Mouse (Mus musculus) intestine, embryonic 15.5 days (tissue): ENCODE results near the gene Daam1. TPM values are rescaled to one million over a fixed set of nuclear protein-coding genes. Genes with fewer than 3 reads are reported as not detected.

Experiments
- ATAC-seq: fragments of 200-750 bp; cut with Nextera tagmentation; 2 replicates; pipeline ENCODE4 v1.8.0; 2017; ENCODE audit warnings: moderate TSS enrichment, moderate library complexity
- H3K27ac ChIP-seq: fragments of 300-500 bp; sonication (generic); 2 replicates; pipeline ENCODE4 v1.5.1; 2015; ENCODE audit warnings: mild to moderate bottlenecking, inconsistent platforms
- H3K27me3 ChIP-seq: fragments of 300-500 bp; sonication (generic); replicated peaks from 2 replicates; pipeline ENCODE4 v1.6.1; 2015; ENCODE audit warnings: inconsistent platforms
- H3K36me3 ChIP-seq: fragments of 300-500 bp; sonication (generic); 2 replicates; pipeline ENCODE4 v1.6.1; 2015; ENCODE audit warnings: inconsistent platforms
- H3K4me1 ChIP-seq: fragments of 300-500 bp; sonication (generic); replicated peaks from 2 replicates; pipeline ENCODE4 v1.6.1; 2015; ENCODE audit warnings: inconsistent platforms
- H3K4me2 ChIP-seq: fragments of 300-500 bp; sonication (generic); replicated peaks from 2 replicates; pipeline ENCODE4 v1.6.1; 2015; ENCODE audit warnings: mild to moderate bottlenecking, inconsistent platforms
- H3K4me3 ChIP-seq: fragments of 300-500 bp; sonication (generic); replicated peaks from 2 replicates; pipeline ENCODE4 v1.5.1; 2015; ENCODE audit warnings: inconsistent platforms
- H3K9ac ChIP-seq: fragments of 300-500 bp; sonication (generic); 2 replicates; pipeline ENCODE4 v1.6.1; 2015; ENCODE audit warnings: inconsistent platforms
- H3K9me3 ChIP-seq: fragments of 300-500 bp; sonication (generic); 2 replicates; pipeline ENCODE4 v1.6.1; 2016; ENCODE audit warnings: inconsistent platforms
- WGBS: fragments of 180-500 bp; shearing (Covaris S2); methylation state at CpG from one replicate; pipeline ENCODE4 v1.1.7; 2015; 5-methylcytosine and 5-hydroxymethylcytosine counted together
- polyA plus RNA-seq: library from polyadenylated mRNA; unstranded; fragments of >200 nt; fragmentation: Nextera tagmentation; extraction: Ambion mirVana; gene quantifications from 2 replicates; pipeline ENCODE4 v1.2.1, GENCODE M21; 2015

Daam1 gene
- polyA plus RNA-seq = 9.0 and 9.1 TPM in 2 replicates

GRCm38 (mm10) chr12:71830607-71831257 is at the start of gene Daam1:
Gene Daam1 (plus strand): TSS chr12:71831078.
- peak within 1 kb of the TSS; percentile 82 for H3K9ac ChIP-seq
- H3K4me3 ChIP-seq = peak within 1 kb of the TSS; percentile 87
- peak; percentile 99 for ATAC-seq
- H3K27me3 ChIP-seq = no peaks in the 10 kb centered on the region
- no peaks in the 10 kb centered on the region for H3K9me3 ChIP-seq
- H3K27ac ChIP-seq = peak within 1 kb of the TSS; percentile 94
- no peaks in the 10 kb centered on the region for H3K36me3 ChIP-seq
- peak within 1 kb of the TSS; percentile 92 for H3K4me2 ChIP-seq
- under 1% methylated on average over 35 of the region's 35 CpGs for WGBS
- H3K4me1 ChIP-seq = peaks cover 10% of the 10 kb centered on the region; the same call in 1 of the 2 replicates

- Histone ChIP-seq H3K27me3 (no peaks in the 10 kb centered on the region), H3K36me3 (no peaks in the 10 kb centered on the region), H3K9ac (no peak overlapping the region), H3K4me1 (peaks cover 7% of the 10 kb centered on the region; the same call in 1 of the 2 replicates), H3K4me3 (no peak overlapping the region), H3K27ac (no peak overlapping the region), H3K9me3 (no peaks in the 10 kb centered on the region), H3K4me2 (no peak overlapping the region)
- no peak for ATAC-seq
- WGBS = 54% methylated on average over 7 of the region's 7 CpGs
Observed at GRCm38 (mm10) chr12:71781220-71781619, 49.7 kb upstream of the Daam1 start.

GRCm38 (mm10) chr12:71783970-71784369 is 46.9 kb upstream of the Daam1 start:
- Histone ChIP-seq H3K27me3 (no peaks in the 10 kb centered on the region), H3K36me3 (no peaks in the 10 kb centered on the region), H3K9ac (no peak overlapping the region), H3K9me3 (no peaks in the 10 kb centered on the region), H3K27ac (no peak overlapping the region), H3K4me2 (no peak overlapping the region), H3K4me3 (no peak overlapping the region), H3K4me1 (no peaks in the 10 kb centered on the region)
- 74% methylated on average over 3 of the region's 3 CpGs for WGBS
- no peak for ATAC-seq

GRCm38 (mm10) chr12:71784666-71785255 is 46.1 kb upstream of the Daam1 start:
- no peak for ATAC-seq
- Histone ChIP-seq H3K36me3 (no peaks in the 10 kb centered on the region), H3K9ac (no peak overlapping the region), H3K9me3 (no peaks in the 10 kb centered on the region), H3K4me2 (no peak overlapping the region), H3K27ac (no peak overlapping the region), H3K4me1 (no peaks in the 10 kb centered on the region), H3K27me3 (no peaks in the 10 kb centered on the region), H3K4me3 (no peak overlapping the region)
- 51% methylated on average over 11 of the region's 11 CpGs for WGBS

GRCm38 (mm10) chr12:71786521-71786920 is 44.4 kb upstream of the Daam1 start:
- H3K4me1 ChIP-seq = no peaks in the 10 kb centered on the region
- ATAC-seq = no peak
- no peaks in the 10 kb centered on the region for H3K27me3 ChIP-seq
- no peak overlapping the region for H3K4me3 ChIP-seq
- H3K4me2 ChIP-seq = no peak overlapping the region
- H3K9ac ChIP-seq = no peak overlapping the region
- H3K9me3 ChIP-seq = no peaks in the 10 kb centered on the region
- no peak overlapping the region for H3K27ac ChIP-seq
- H3K36me3 ChIP-seq = no peaks in the 10 kb centered on the region

- WGBS = 74% methylated on average over 4 of the region's 4 CpGs
- H3K9ac ChIP-seq = no peak overlapping the region
Observed at GRCm38 (mm10) chr12:71788791-71789190, 42.1 kb upstream of the Daam1 start.

GRCm38 (mm10) chr12:71790581-71790980 is 40.3 kb upstream of the Daam1 start:
- ATAC-seq = no peak
- Histone ChIP-seq H3K27ac (no peak overlapping the region), H3K27me3 (no peaks in the 10 kb centered on the region), H3K9ac (no peak overlapping the region), H3K4me3 (no peak overlapping the region), H3K4me1 (no peaks in the 10 kb centered on the region), H3K9me3 (no peaks in the 10 kb centered on the region), H3K36me3 (no peaks in the 10 kb centered on the region), H3K4me2 (no peak overlapping the region)
- 91% methylated on average over 1 of the region's 1 CpGs for WGBS

More at GRCm38 (mm10) chr12:71788791-71789190, 42.1 kb upstream of the Daam1 start:
- Histone ChIP-seq H3K27me3 (no peaks in the 10 kb centered on the region), H3K27ac (no peak overlapping the region), H3K4me2 (no peak overlapping the region), H3K4me3 (no peak overlapping the region), H3K36me3 (no peaks in the 10 kb centered on the region), H3K4me1 (no peaks in the 10 kb centered on the region), H3K9me3 (no peaks in the 10 kb centered on the region)
- no peak for ATAC-seq

- H3K9ac ChIP-seq = no peak overlapping the region
- H3K9me3 ChIP-seq = no peaks in the 10 kb centered on the region
- H3K27me3 ChIP-seq = no peaks in the 10 kb centered on the region
- no peak overlapping the region for H3K4me3 ChIP-seq
- H3K4me1 ChIP-seq = peaks cover 5% of the 10 kb centered on the region
- H3K36me3 ChIP-seq = no peaks in the 10 kb centered on the region
- no peak overlapping the region for H3K4me2 ChIP-seq
- no peak for ATAC-seq
- H3K27ac ChIP-seq = no peak overlapping the region
- 89% methylated on average over 2 of the region's 2 CpGs for WGBS
Observed at GRCm38 (mm10) chr12:71793114-71793513, 37.8 kb upstream of the Daam1 start.

- peaks cover 5% of the 10 kb centered on the region for H3K4me1 ChIP-seq
- no peaks in the 10 kb centered on the region for H3K9me3 ChIP-seq
- no peak overlapping the region for H3K4me2 ChIP-seq
- no peak overlapping the region for H3K27ac ChIP-seq
- H3K9ac ChIP-seq = no peak overlapping the region
- no peaks in the 10 kb centered on the region for H3K27me3 ChIP-seq
- H3K36me3 ChIP-seq = no peaks in the 10 kb centered on the region
- 35% methylated on average over 4 of the region's 4 CpGs for WGBS
- H3K4me3 ChIP-seq = no peak overlapping the region
- no peak for ATAC-seq
Observed at GRCm38 (mm10) chr12:71795626-71796025, 35.3 kb upstream of the Daam1 start.

- no peak overlapping the region for H3K4me3 ChIP-seq
Observed at GRCm38 (mm10) chr12:71796517-71796916, 34.4 kb upstream of the Daam1 start.

GRCm38 (mm10) chr12:71807306-71807705 is 23.6 kb upstream of the Daam1 start:
- Histone ChIP-seq H3K9ac (no peak overlapping the region), H3K36me3 (no peaks in the 10 kb centered on the region), H3K27me3 (no peaks in the 10 kb centered on the region), H3K27ac (no peak overlapping the region), H3K4me3 (no peak overlapping the region), H3K4me1 (peaks cover 10% of the 10 kb centered on the region), H3K9me3 (no peaks in the 10 kb centered on the region), H3K4me2 (no peak overlapping the region)
- 65% methylated on average over 9 of the region's 9 CpGs for WGBS
- no peak for ATAC-seq

More at GRCm38 (mm10) chr12:71796517-71796916, 34.4 kb upstream of the Daam1 start:
- Histone ChIP-seq H3K27ac (no peak overlapping the region), H3K36me3 (no peaks in the 10 kb centered on the region), H3K4me2 (no peak overlapping the region), H3K9me3 (no peaks in the 10 kb centered on the region), H3K9ac (no peak overlapping the region), H3K27me3 (no peaks in the 10 kb centered on the region), H3K4me1 (peaks cover 5% of the 10 kb centered on the region)
- no peak for ATAC-seq
- WGBS = 4% methylated on average over 7 of the region's 7 CpGs

- no peaks in the 10 kb centered on the region for H3K36me3 ChIP-seq
- H3K9ac ChIP-seq = no peak overlapping the region
- peak overlapping the region; percentile 68 for H3K27ac ChIP-seq
- peak; percentile 81 for ATAC-seq
- H3K4me3 ChIP-seq = no peak overlapping the region
- no peaks in the 10 kb centered on the region for H3K27me3 ChIP-seq
- H3K4me2 ChIP-seq = no peak overlapping the region; the same call in 1 of the 2 replicates
- H3K4me1 ChIP-seq = peaks cover 10% of the 10 kb centered on the region
- H3K9me3 ChIP-seq = no peaks in the 10 kb centered on the region
- 37% methylated on average over 9 of the region's 9 CpGs for WGBS
Observed at GRCm38 (mm10) chr12:71808631-71809030, 22.2 kb upstream of the Daam1 start.

GRCm38 (mm10) chr12:71809550-71809949 is 21.3 kb upstream of the Daam1 start:
- Histone ChIP-seq H3K27ac (no peak overlapping the region), H3K4me1 (peaks cover 10% of the 10 kb centered on the region), H3K4me2 (no peak overlapping the region), H3K4me3 (no peak overlapping the region), H3K27me3 (no peaks in the 10 kb centered on the region), H3K9ac (no peak overlapping the region), H3K36me3 (no peaks in the 10 kb centered on the region), H3K9me3 (no peaks in the 10 kb centered on the region)
- WGBS = 94% methylated on average over 3 of the region's 3 CpGs
- ATAC-seq = no peak
